Mouse (Mus musculus) fibroblast of lung, adult 2 months (primary cell): Measurements from ENCODE around the gene Ablim2.

Source experiments
- DNase-seq: peaks from one replicate; pipeline ENCODE4 v3.0.0-alpha.2; 2011; ENCODE audit warnings: low read depth

Gene Ablim2

DNA sequence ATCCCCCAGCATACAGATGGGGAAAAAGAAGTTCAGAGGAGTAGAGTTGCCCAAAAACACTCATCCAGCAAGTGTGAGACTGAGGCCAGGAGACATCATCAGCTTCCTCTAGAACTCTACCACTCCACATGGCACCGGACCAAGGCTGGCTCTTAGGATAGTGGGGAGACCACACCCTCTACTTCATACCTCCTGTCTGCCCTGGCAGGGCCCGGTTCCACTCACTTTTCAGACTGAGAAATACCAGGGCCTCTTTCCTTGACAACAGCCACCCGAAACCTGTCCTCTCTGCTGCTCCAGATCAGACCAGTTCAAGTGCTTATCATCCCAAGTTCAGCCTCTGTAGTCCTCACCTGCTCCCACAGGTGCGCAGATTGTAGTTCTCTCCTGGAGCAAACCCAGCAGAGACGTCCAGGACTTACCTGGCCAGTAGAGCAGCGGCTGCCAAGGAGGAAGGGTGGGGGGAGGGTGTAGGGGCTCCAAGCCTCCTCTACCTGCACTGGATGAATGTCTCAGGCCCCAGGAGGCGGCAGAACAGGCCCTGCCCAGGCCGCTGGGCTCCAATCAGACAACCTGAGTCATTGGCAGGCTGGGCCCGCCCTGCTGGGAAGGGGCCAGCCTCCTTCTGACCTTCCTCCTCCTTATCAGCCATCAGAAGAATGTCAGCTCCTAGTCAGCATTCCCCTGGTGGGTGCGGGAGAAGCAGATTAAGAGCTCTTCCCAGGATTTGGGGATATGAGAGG lies 18.0 kb upstream of the Ablim2 start, which contains the start of gene Sh3tc1:
Sh3tc1 (minus strand) TSS at position 452 of the 743 bp plus-strand sequence.
- no peak for DNase-seq

DNA sequence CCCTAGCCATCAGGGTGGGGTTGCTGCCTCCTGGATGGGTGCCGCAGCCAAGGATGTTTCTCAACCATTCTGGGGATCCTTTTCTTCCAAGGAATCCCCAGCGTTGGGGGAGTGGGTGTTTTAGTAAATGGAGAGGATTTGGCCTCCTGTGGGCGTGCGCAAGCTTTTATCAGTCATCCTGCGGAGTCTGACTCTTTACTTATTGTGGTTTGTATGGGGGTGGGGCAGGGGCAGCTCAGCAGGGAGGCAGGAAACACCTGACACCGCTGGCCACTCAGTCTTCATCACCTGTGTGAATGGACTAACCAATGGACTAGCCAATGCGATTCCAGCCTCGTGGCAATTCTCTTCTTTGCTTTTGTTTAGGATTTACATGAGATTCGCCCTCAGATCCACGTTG lies 17.0 kb upstream of the Ablim2 start:
- no peak for DNase-seq

DNA sequence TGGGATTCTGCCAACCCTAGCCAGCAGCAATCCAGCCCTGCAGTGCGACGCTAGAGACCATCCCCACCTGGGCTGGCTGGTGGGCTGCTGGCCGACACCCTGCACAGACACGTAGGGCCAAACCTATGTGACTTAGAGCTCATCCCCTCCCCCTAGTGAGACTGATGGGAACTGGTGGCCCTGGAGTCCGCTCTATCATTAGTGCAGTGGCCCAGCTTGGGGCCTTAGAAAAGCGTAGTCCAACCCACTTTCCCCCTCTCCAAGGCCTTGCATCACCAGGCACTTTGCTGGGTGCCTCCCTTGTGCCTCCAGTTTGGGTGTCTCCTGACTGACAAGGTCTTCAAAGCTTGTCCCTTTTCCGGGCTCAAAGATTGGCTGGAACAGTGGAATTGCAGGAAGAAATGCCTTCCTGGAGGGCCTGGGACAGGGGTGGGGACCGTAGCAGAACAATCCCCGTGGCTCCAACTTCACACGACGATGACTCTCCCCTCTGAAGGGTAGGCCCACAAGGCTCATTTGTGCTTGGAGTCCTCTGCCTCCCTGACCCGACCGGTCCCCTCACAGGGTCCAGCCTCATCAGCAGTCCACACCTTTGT lies 16.4 kb upstream of the Ablim2 start:
- DNase-seq, result no peak

DNA sequence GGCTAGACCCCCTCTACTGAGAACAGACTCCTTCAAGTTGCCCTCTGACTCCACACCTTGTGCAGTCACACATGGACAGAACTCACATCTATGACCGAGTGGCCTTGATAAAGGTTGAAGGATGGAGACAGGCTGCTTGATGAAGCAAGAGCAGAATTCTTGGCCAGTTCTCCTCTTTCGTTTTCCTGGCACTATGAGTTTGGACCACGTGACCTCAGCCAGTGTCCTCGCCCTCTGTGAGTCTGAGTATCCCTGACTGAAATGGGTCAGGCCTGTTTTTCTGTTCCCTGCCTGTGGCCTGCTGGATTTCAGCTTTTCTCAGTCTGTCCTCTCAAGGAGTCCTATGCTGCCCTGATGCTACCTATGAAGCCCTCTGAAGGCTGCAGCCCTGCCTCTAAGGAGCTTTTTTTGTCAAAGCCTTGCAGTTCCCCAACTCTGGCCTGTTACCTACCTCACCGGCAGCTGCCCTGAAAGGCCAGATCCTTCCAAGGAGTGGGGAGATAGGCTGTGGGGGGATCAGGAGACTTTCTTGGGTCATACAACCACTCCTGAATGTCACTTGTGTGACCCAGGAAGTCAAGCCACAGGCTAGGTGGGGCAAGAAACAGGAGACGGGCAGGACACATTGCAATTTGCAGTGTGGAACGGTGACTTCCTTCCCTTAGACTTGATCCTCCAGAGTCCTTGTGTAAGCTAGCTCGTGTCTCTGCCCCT lies 14.3 kb upstream of the Ablim2 start:
- DNase-seq, result peak; percentile 84

DNA sequence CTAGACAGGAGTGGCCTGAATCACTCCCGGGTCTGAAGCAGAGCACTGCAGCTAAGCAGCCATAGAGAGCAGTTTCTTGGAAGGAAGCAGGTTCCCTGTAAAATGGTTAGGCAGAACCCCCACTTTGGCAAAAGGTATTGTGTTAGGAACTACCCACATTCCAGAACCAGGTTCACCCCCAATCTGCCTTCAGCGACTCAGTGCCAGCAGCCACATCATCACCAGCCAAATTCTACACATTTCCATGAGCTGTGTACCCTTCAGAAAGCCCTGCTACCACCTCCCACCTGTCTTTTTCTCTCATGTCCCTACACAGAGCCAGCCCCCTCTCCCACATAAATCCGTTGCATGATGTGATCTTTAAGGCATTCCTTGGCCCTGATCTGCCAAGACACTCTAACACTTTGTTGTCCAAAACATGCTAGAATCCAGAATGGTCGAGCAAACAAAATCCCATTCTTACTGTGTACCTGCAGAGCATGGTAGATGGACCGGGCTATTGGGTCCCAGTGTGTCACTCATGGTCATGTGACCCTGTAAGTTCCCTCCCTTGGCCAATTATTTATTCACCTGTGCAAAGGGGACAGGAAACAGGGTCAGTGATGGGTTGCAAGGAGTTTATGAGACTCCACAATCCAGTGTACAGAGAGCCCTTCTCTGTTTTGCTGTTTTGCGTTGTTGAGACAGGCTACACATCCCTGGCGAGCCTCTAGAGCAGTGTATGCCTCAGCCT lies 13.5 kb upstream of the Ablim2 start:
- no peak for DNase-seq

DNA sequence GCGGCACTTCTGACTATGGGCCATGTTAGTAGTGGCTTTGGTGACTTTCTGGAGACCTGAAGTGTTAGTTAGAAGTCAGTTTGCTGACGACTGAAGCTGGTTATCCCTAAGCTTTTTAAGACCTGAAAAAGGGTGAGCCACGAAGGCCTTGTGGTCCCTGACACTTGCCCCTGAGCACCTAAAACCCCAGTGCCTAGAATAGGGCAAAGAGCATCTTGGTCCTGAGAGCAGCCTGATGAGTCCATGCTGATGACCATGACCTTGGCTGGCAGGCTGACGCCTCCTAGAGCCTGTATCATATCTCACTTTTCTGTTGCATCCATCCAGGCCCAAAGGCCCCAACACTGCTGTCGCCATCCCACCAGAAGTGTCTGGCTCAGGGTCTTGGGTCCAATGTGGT lies 12.3 kb upstream of the Ablim2 start:
- no peak for DNase-seq

DNA sequence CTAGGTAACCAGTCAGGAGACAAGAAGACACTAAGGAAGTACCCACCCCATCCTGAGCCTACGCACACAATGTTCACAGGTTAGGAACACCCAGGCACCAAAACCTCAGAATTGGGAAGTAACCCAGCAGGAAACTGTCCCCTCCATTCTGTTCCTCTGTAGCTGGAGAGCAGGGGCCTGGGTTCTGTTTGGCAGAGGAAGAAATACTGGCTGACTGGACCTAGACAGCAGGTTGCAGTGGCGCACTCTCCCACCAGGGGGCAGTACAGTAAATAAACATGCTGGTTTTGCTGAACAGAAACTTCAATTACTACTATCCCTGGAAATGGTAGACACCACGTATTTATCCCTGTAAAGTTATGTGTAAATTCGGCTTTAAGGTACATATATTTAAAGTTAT lies 10.8 kb upstream of the Ablim2 start:
- no peak for DNase-seq

DNA sequence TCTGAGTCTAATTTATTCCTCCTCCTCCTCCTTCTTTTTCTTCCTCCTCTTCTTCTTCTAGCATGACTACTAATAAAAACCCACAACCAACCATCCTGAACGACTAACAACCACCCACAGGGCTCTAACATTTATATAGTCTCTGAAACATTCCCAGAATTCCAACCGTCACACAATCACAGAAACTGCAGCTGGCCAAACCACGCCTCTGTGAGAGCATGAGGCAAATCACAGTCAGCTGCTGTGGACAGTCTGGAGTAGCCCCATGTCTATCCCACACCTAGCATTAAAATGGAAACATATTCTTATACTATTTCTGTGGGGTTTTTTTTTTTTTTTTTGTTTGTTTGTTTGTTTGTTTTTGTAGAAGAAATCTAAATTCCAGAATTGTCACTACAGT lies 8.3 kb upstream of the Ablim2 start:
- DNase-seq, result no peak

DNA sequence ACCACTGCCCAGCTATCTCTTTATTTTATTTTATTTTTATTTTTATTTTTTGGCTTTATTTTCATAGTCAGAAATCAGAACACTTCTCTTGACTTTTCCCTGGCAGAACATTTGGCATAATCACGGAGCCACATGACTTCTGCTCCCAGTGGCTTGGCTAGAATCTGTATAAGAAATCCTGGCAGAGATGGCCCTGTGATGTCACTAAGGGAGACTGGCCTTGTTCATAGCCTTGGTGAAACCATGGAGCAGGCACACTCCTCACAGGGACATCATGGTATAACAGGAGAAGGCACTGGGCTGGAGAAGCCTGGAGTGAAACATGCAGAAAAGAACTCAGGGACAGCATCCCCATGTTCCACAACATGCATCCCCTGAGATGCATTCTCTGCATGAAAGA lies 7.7 kb upstream of the Ablim2 start:
- DNase-seq, result no peak

DNA sequence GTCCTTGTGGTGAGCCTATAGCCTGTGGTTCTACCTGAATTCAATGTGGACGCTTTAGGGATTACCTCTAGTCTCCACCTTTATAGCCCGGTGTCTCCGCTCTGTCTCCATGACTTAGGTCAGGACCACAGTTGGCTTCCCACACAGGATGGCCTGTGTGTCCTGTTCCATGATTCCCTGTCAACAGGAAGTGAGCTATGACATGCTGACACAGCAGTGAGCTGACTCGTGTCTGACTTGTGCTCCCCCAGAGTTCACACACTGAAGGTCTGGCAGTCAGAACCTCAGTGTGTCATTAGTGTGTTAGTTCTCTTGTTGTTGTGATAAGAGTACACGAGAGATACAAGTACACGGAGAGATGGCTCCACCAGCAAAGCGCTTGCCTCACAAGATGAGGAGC lies 6.7 kb upstream of the Ablim2 start:
- DNase-seq, result no peak

DNA sequence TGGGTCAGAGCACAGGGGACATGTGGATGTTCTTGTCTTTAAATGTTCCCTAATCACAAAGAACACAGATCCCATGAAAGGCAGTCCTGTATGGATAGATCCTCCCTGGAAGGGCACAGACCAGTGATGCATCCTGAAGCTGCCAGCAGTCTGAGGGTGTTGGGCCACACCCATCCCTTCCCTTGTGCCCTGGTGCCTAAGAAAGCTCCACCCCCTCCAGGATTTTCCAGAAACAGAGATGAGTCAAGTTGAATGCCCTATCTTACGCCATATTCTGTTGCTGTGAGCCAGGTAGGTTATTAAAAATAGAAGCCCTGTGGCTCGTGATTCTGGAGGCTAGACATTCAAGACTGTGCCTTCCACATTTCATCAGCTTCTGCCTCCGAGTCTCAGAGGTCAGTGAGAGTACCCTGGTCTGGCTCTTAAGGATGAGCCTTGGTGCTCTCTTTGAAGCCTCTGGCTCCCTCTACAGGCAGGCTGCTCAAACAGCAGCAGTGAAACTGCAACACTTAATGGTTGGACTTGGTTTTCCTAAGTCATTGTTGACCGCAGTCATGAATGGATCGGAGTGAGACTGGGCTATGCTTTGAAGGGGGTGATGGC lies 2.4 kb upstream of the Ablim2 start:
- peak; percentile 55 for DNase-seq

DNA sequence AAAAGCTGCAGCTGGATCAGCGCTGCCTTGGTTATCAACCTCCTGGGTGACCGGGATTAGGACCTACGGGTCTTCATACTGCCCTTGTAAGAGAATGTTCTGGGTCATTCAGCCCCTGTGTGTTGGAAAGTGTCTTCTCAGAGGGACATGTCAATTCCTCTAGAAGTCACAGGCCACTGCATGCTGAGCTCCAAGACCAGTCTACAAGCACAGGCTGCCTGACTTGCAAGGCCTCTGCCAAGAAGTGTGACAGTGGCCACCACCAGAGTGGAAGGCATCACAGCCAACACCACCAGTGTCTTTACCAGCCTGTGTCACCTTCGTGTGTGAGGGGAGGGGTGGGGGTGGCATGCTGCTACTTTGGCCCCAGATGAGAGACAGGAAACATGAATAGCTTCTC lies 1.7 kb upstream of the Ablim2 start:
- no peak for DNase-seq

DNA sequence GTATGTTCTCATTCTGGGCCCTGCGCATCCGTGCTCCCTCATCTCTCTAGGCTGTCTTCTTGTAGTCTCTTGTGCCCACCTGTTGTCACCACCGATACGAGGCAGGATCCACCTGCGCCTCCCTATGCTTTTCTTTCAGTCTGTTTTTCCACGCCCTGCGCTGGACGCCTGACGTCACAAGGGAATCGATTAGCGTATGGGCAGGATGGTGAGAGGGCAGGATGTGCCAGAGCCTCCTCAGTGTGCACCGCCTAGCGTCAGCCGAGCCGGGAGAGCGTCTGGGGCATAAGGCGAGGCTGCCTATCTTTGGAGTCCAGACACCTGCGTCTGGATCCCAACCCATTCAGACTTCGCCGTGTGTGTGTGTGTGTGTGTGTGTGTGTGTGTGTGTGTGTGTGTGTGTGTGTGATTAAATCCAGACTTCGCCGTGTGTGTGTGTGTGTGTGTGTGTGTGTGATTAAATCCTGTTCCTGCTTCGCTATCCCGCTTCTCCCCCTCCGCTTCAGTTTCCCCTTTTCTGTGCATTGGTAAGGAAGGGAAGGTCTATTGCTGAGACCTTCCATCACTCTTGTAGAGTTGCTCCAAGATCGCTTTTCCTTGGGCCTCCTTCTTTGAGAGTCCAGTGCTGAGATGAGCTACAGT lies 562 bp upstream of the Ablim2 start:
- no peak for DNase-seq

DNA sequence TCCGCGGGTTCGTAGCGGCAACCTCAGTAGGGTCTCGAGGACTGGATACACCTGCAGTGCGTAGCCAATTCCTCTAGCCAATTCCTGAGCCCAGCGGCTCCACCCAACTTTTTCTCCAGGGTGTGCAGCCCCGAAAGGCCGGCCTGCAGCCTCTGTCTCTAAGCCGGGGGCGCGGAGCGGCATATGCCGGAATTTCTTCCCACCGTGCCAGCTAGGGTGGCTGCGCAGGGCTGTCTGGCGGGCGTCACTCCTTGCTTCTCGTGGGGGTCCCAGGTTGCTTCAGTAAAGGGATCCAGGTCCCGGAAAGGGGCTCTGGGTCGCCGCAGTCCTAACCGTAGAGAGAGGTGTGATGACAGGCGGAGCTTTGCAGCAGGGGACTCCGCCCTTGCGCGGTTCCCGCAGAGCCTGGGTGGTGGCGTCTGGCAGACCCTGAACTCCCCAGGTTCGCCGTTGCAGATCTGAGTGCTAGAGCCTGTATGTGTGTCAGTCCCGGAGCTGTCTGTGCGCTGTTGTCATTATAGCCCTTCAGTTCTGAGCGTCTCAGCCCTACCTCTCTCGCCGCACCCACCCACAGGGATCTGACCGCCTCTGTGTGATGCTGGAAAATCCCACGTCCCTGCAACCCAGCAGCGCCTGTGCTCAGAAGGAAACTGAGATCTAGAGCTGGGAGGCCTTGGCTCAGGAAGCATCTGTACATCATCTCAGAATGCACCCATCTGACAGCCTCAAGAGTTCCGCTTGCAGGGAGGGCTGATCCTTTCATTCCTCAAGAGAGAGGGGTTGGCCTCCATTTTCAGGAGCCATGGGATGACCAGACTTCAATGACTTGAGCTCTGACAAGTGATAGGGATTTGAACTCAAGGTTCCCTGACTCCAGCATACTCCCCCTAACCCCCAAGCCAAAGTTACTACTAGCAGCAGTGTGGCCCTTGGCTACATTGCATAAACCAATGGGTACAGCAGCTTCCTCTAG lies 687 bp downstream of the Ablim2 start:
- no peak for DNase-seq

DNA sequence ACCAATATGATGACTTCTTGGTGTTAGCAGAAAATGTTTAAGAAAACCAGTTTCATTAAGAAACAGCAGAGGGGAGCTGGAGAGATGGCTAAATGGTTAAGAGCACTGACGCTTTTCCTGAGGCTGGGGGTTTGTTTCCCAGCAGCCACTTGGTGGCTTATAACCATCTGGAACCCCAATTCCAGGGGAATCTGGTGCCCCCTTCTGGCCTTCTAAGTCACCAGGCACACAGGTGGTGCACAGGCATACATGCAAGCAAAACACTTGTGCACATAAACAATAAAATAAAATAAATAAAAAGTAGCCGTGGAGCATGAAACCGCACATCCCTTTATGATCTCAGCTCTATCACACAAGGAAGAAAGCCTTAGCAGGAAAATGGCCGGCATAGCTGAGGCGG lies 3.6 kb downstream of the Ablim2 start:
- DNase-seq, result no peak

DNA sequence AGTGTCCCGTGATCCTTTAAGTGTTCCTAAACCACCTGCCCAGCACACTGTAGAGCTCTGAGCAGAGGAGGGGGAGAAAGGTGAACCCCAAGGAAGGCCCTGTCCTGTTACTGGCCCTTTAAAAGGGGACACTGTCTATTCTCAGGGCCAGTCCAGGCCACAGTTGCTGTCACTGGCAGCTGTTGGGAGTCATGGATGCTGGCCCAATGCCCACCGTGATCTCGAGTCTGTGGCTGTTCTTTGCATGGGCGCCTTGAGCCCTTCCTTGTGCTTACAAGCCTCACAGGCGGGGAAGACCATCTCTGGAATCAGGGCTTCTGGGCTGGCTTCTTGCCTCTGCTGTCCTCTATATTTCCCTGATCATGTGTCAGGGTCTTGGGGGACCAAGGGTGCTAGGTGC lies 4.7 kb downstream of the Ablim2 start:
- no peak for DNase-seq

DNA sequence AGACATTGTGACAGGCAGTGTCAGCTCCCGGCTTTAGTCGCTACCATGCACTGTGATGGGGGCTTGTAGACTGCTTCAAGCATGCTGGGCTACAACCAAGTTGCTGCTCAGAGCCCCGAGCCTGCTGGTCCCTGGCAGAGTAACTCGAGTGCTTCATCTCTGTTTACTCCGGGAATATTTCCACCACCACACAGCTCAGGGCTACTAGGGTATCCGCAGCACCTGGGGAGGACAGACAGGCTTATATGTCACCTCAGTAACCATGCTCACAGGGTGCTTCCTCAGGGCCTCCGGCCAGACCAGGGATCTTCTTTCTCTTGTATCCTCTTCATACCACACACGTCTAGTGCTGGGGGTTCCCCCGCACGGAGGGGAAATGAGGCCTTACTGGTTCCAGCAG lies 5.2 kb downstream of the Ablim2 start:
- DNase-seq, result no peak

DNA sequence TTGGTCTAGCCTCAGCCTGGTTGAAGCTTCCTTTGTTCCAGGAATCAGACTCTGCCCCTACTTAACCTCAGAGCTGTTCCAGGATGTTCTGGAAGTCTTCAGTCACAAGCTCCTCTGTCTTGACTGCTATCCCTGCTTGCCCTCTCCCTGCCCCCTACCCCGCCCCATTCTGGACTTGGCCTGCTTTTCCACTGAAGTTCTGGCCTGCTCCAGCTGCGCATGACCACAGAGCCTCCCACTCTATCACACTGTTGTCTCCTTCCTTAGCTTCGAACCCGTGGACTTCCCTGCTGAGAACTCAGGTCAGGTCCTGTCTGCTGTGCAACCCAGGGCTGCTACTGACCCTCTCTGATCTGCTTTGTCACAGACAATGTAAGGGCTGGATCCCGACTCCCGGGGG lies 8.2 kb downstream of the Ablim2 start:
- no peak for DNase-seq

DNA sequence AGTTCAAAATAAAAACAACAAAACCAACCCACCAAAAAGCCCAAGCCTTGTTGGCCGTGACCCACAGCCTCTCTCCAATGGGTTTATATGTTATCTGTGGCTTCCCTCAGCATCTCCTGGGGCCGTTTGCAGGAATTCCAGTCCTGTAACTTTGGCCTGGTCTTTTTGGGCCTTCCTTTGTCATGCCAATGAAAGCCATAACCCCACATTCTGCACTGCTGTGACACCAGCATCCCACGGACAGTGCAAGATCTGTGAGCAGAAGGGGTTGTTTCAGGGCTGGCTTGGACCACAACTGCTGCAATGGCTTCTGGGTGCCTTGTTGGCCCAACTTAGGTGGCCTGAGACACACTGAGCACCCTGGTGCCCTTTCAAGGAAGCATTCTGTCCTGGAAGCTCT lies 10.8 kb downstream of the Ablim2 start:
- no peak for DNase-seq

DNA sequence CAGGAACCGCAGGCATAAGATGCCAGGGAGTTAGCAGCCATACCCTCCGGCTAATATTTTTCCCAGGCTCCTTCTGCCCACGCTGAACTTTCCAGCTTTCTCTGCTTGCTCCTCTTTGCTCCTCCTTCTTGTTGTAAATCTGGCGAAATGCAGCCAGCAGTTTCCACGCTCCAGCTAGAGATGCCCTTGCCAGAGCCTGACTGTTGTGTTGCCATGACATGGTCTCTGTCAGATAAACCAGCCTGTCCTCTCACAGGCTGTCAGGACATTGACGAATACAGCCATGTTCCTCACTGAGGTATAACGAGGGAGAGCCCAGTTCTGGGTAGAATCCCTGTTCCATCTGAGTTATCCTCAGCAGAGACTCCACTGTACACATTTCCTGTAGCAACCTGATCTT lies 11.3 kb downstream of the Ablim2 start:
- no peak for DNase-seq

DNA sequence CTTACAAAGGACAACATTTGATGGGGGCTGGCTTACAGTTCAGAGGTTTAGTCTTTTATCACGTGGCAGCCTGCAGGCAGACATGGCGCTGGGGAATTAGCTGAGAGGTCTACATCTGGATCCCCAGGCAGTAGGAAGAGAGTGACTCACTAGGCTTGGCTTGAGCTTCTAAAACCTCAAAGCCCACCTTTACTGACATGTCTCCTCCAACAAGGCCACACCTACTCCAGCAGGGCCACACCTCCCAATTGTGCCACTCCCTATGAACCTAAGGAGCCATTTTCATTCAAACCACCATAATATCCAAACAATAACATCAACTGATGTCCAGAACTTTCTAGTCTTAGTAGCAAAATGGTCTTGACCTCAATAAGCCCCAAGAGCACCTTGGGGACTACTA lies 12.6 kb downstream of the Ablim2 start:
- no peak for DNase-seq
